Mouse (Mus musculus): ENCODE measurements at regions not wholly inside any gene's neighbourhood (a gene's known extent, or its start where the extent isn't known, plus 50 kb on each side); places are given as distances from the start of the nearest gene placed in this dataset.

GRCm38 (mm10) chr12:110332616-110333154 lies 53.8 kb downstream of the Dio3 start:
- DNase-seq = no peak

GRCm38 (mm10) chr12:110334609-110335008 lies 55.7 kb downstream of the Dio3 start:
- no peak for DNase-seq

- DNase-seq = no peak
Observed at GRCm38 (mm10) chr12:110344280-110344827, 65.5 kb downstream of the Dio3 start.

GRCm38 (mm10) chr12:110349621-110350020 lies 70.8 kb downstream of the Dio3 start:
- DNase-seq = no peak

GRCm38 (mm10) chr12:110355851-110356250 lies 77.0 kb downstream of the Dio3 start:
- DNase-seq = no peak

- no peak for DNase-seq
Observed at GRCm38 (mm10) chr12:110367102-110367501, 79.8 kb upstream of the Ppp2r5c start.

- no peak for DNase-seq
Observed at GRCm38 (mm10) chr12:110367822-110368221, 79.1 kb upstream of the Ppp2r5c start.

- no peak for DNase-seq
Observed at GRCm38 (mm10) chr12:110371886-110372690, 74.8 kb upstream of the Ppp2r5c start.

GRCm38 (mm10) chr12:110372986-110373385 lies 73.9 kb upstream of the Ppp2r5c start:
- no peak for DNase-seq

GRCm38 (mm10) chr12:110373408-110374065 lies 73.4 kb upstream of the Ppp2r5c start:
- DNase-seq = peak; percentile 82

GRCm38 (mm10) chr12:110375139-110375538 lies 71.8 kb upstream of the Ppp2r5c start:
- DNase-seq = no peak

- DNase-seq = no peak
Observed at GRCm38 (mm10) chr12:110376062-110376837, 70.7 kb upstream of the Ppp2r5c start.

GRCm38 (mm10) chr12:110376838-110377150 lies 70.1 kb upstream of the Ppp2r5c start:
- DNase-seq = no peak

GRCm38 (mm10) chr12:110377306-110377705 lies 69.6 kb upstream of the Ppp2r5c start:
- no peak for DNase-seq

- DNase-seq = peak; percentile 40
Observed at GRCm38 (mm10) chr12:110377734-110378133, 69.2 kb upstream of the Ppp2r5c start.

- no peak for DNase-seq
Observed at GRCm38 (mm10) chr12:110378302-110378701, 68.6 kb upstream of the Ppp2r5c start.

GRCm38 (mm10) chr12:110379721-110380120 lies 67.2 kb upstream of the Ppp2r5c start:
- no peak for DNase-seq

- DNase-seq = no peak
Observed at GRCm38 (mm10) chr12:110380831-110381750, 65.8 kb upstream of the Ppp2r5c start.

GRCm38 (mm10) chr12:110385031-110385430 lies 61.9 kb upstream of the Ppp2r5c start:
- DNase-seq = no peak

GRCm38 (mm10) chr12:110385801-110386599 lies 60.9 kb upstream of the Ppp2r5c start:
- no peak for DNase-seq

- DNase-seq = no peak
Observed at GRCm38 (mm10) chr12:110387056-110387455, 59.9 kb upstream of the Ppp2r5c start.
